Mouse (Mus musculus): ENCODE data around the gene Serpinc1. TPM values are rescaled to one million over a fixed set of nuclear protein-coding genes. Genes with fewer than 3 reads are reported as not detected.

Serpinc1 gene
- 2.6 and 14.1 TPM in 2 replicates for polyA plus RNA-seq (2011; ENCODE audit: insufficient read depth, insufficient read length, low replicate concordance, missing spikeins)

GRCm38 (mm10) chr1:160978071-160978735 is at the start of gene Serpinc1:
Gene Serpinc1, plus strand, starts transcription at chr1:160978585.
- WGBS, result 66% methylated on average over 4 of the region's 4 CpGs

GRCm38 (mm10) chr1:160931320-160931719 is 47.1 kb upstream of the Serpinc1 start:
- TF ChIP-seq POLR2A (IDR thresholded peaks at IDR 0.05; ENCODE audit: borderline replicate concordance, control insufficient read depth, low read depth, low read length) (no peak), CTCF (IDR thresholded peaks at IDR 0.05; ENCODE audit: control insufficient read depth, insufficient read depth, low read length) (no peak)

More at GRCm38 (mm10) chr1:160978071-160978735, at the start of gene Serpinc1:
- Histone ChIP-seq H3K4me1 (ENCODE audit: control insufficient read depth, insufficient read depth, low read length) (no peaks in the 10 kb centered on the region), H3K27ac (ENCODE audit: control insufficient read depth, insufficient read depth, low read depth, low read length, poor library complexity) (no peak within 1 kb of the TSS), H3K4me3 (replicated peaks; ENCODE audit: control insufficient read depth, low read depth, low read length) (no peak within 1 kb of the TSS)
- TF ChIP-seq POLR2A (IDR thresholded peaks at IDR 0.05; ENCODE audit: borderline replicate concordance, control insufficient read depth, low read depth, low read length) (no peak), CTCF (IDR thresholded peaks at IDR 0.05; ENCODE audit: control insufficient read depth, insufficient read depth, low read length) (no peak)

GRCm38 (mm10) chr1:160933896-160934482 is 44.4 kb upstream of the Serpinc1 start:
- H3K4me3 ChIP-seq (replicated peaks; ENCODE audit: control insufficient read depth, low read depth, low read length), result no peak overlapping the region
- H3K4me1 ChIP-seq (ENCODE audit: control insufficient read depth, insufficient read depth, low read length), result no peaks in the 10 kb centered on the region
- H3K27ac ChIP-seq (ENCODE audit: control insufficient read depth, insufficient read depth, low read depth, low read length, poor library complexity), result no peak overlapping the region
- WGBS, result 83% methylated on average over 4 of the region's 4 CpGs
- TF ChIP-seq CTCF (IDR thresholded peaks at IDR 0.05; ENCODE audit: control insufficient read depth, insufficient read depth, low read length) (no peak), POLR2A (IDR thresholded peaks at IDR 0.05; ENCODE audit: borderline replicate concordance, control insufficient read depth, low read depth, low read length) (no peak)

More at GRCm38 (mm10) chr1:160931320-160931719, 47.1 kb upstream of the Serpinc1 start:
- H3K4me1 ChIP-seq (ENCODE audit: control insufficient read depth, insufficient read depth, low read length), result no peaks in the 10 kb centered on the region
- H3K4me3 ChIP-seq (replicated peaks; ENCODE audit: control insufficient read depth, low read depth, low read length), result no peak overlapping the region
- no peak overlapping the region for H3K27ac ChIP-seq (ENCODE audit: control insufficient read depth, insufficient read depth, low read depth, low read length, poor library complexity)

- TF ChIP-seq CTCF (IDR thresholded peaks at IDR 0.05; ENCODE audit: control insufficient read depth, insufficient read depth, low read length) (no peak), POLR2A (IDR thresholded peaks at IDR 0.05; ENCODE audit: borderline replicate concordance, control insufficient read depth, low read depth, low read length) (no peak)
- H3K4me3 ChIP-seq (replicated peaks; ENCODE audit: control insufficient read depth, low read depth, low read length), result no peak overlapping the region
- no peaks in the 10 kb centered on the region for H3K4me1 ChIP-seq (ENCODE audit: control insufficient read depth, insufficient read depth, low read length)
- H3K27ac ChIP-seq (ENCODE audit: control insufficient read depth, insufficient read depth, low read depth, low read length, poor library complexity), result no peak overlapping the region
- 92% methylated on average over 6 of the region's 6 CpGs for WGBS
Measured at GRCm38 (mm10) chr1:160935551-160935950, 42.8 kb upstream of the Serpinc1 start.

GRCm38 (mm10) chr1:160963199-160963598 is 15.2 kb upstream of the Serpinc1 start:
- WGBS, result 73% methylated on average over 7 of the region's 7 CpGs
- H3K4me1 ChIP-seq (ENCODE audit: control insufficient read depth, insufficient read depth, low read length), result no peaks in the 10 kb centered on the region
- H3K27ac ChIP-seq (ENCODE audit: control insufficient read depth, insufficient read depth, low read depth, low read length, poor library complexity), result no peak overlapping the region
- no peak for TF ChIP-seq POLR2A (IDR thresholded peaks at IDR 0.05; ENCODE audit: borderline replicate concordance, control insufficient read depth, low read depth, low read length)
- TF ChIP-seq CTCF (IDR thresholded peaks at IDR 0.05; ENCODE audit: control insufficient read depth, insufficient read depth, low read length), result no peak
- H3K4me3 ChIP-seq (replicated peaks; ENCODE audit: control insufficient read depth, low read depth, low read length), result no peak overlapping the region

GRCm38 (mm10) chr1:160967268-160967667 is 11.1 kb upstream of the Serpinc1 start:
- 86% methylated on average over 1 of the region's 1 CpGs for WGBS
- H3K4me3 ChIP-seq (replicated peaks; ENCODE audit: control insufficient read depth, low read depth, low read length), result no peak overlapping the region
- no peaks in the 10 kb centered on the region for H3K4me1 ChIP-seq (ENCODE audit: control insufficient read depth, insufficient read depth, low read length)
- TF ChIP-seq CTCF (IDR thresholded peaks at IDR 0.05; ENCODE audit: control insufficient read depth, insufficient read depth, low read length) (no peak), POLR2A (IDR thresholded peaks at IDR 0.05; ENCODE audit: borderline replicate concordance, control insufficient read depth, low read depth, low read length) (no peak)
- no peak overlapping the region for H3K27ac ChIP-seq (ENCODE audit: control insufficient read depth, insufficient read depth, low read depth, low read length, poor library complexity)

GRCm38 (mm10) chr1:160968643-160969042 is 9.7 kb upstream of the Serpinc1 start:
- Histone ChIP-seq H3K4me3 (replicated peaks; ENCODE audit: control insufficient read depth, low read depth, low read length) (no peak overlapping the region), H3K27ac (ENCODE audit: control insufficient read depth, insufficient read depth, low read depth, low read length, poor library complexity) (no peak overlapping the region), H3K4me1 (ENCODE audit: control insufficient read depth, insufficient read depth, low read length) (no peaks in the 10 kb centered on the region)
- WGBS, result 85% methylated on average over 5 of the region's 5 CpGs
- TF ChIP-seq CTCF (IDR thresholded peaks at IDR 0.05; ENCODE audit: control insufficient read depth, insufficient read depth, low read length) (no peak), POLR2A (IDR thresholded peaks at IDR 0.05; ENCODE audit: borderline replicate concordance, control insufficient read depth, low read depth, low read length) (no peak)

GRCm38 (mm10) chr1:160980021-160980420 is 1.6 kb downstream of the Serpinc1 start:
- Histone ChIP-seq H3K27ac (ENCODE audit: control insufficient read depth, insufficient read depth, low read depth, low read length, poor library complexity) (no peak overlapping the region), H3K4me3 (replicated peaks; ENCODE audit: control insufficient read depth, low read depth, low read length) (no peak overlapping the region), H3K4me1 (ENCODE audit: control insufficient read depth, insufficient read depth, low read length) (no peaks in the 10 kb centered on the region)
- 54% methylated on average over 5 of the region's 5 CpGs for WGBS
- TF ChIP-seq CTCF (IDR thresholded peaks at IDR 0.05; ENCODE audit: control insufficient read depth, insufficient read depth, low read length) (no peak), POLR2A (IDR thresholded peaks at IDR 0.05; ENCODE audit: borderline replicate concordance, control insufficient read depth, low read depth, low read length) (no peak)

Data from bone marrow, adult 2 months (tissue).